In genomic region chr1:31453737-31454465, GRCm38 (mm10) we compare ENCODE assay signal across 16 mouse cellular contexts.
"Had no signal": no experiment of that assay in that cellular context is flagged by ENCODE, and none has a peak within 500 bp of the region (broad histone marks: within the 10 kb centered on the region; RNA-seq: fewer than 3 reads in every experiment).

No protein-coding gene starts in this region.

- H3K27me3 ChIP-seq: limb, embryonic 12.5 days; liver, embryonic 13.5 days; lung, embryonic 15.5 days; megakaryocyte, embryonic 14.5 days; midbrain, embryonic 12.5 days; neural tube, embryonic 15.5 days had no signal

- H3K36me3 ChIP-seq: limb, embryonic 12.5 days; liver, embryonic 13.5 days; lung, embryonic 15.5 days; midbrain, embryonic 12.5 days; neural tube, embryonic 15.5 days had no signal

- H3K4me1 ChIP-seq: limb, embryonic 12.5 days; liver, embryonic 13.5 days; lung, embryonic 15.5 days; megakaryocyte, embryonic 14.5 days; midbrain, embryonic 12.5 days; neural tube, embryonic 15.5 days had no signal

- H3K4me2 ChIP-seq: limb, embryonic 12.5 days; liver, embryonic 13.5 days; lung, embryonic 15.5 days; midbrain, embryonic 12.5 days; neural tube, embryonic 15.5 days had no signal

- H3K9ac ChIP-seq: limb, embryonic 12.5 days; liver, embryonic 13.5 days; liver, postnatal 0 days; lung, embryonic 15.5 days; midbrain, embryonic 12.5 days; neural tube, embryonic 15.5 days had no signal

- H3K9me3 ChIP-seq: limb, embryonic 12.5 days; lung, embryonic 15.5 days; megakaryocyte, embryonic 14.5 days; midbrain, embryonic 12.5 days; neural tube, embryonic 15.5 days had no signal

- H3K27ac ChIP-seq: layer of hippocampus, adult 2 months; limb, embryonic 12.5 days; liver, embryonic 13.5 days; lung, embryonic 15.5 days; macrophage; midbrain, embryonic 12.5 days; neural tube, embryonic 15.5 days had no signal

- DNase-seq: kidney, adult 8-10 months; kidney, postnatal 25 days; liver; liver, embryonic 13.5 days; liver, postnatal 0 days; lung, postnatal 14 days; thymus, postnatal 4 days had no signal

- H3K4me3 ChIP-seq: layer of hippocampus, adult 2 months; limb, embryonic 12.5 days; liver, embryonic 13.5 days; lung, embryonic 15.5 days; megakaryocyte, embryonic 14.5 days; midbrain, embryonic 12.5 days; neural tube, embryonic 15.5 days had no signal

- ATAC-seq: intestine, postnatal 0 days; liver, postnatal 0 days; midbrain, embryonic 16.5 days had no signal
